Mouse (Mus musculus) forebrain, embryonic 16.5 days (tissue): Measurements from ENCODE around the gene Tmcc3. TPM values are rescaled to one million over a fixed set of nuclear protein-coding genes. Genes with fewer than 3 reads are reported as not detected.

Experiments
- ATAC-seq: fragments of 200-750 bp; cut with Nextera tagmentation; 2 replicates; pipeline ENCODE4 v1.8.0; 2017; ENCODE audit warnings: mild to moderate bottlenecking, moderate library complexity
- H3K27ac ChIP-seq: fragments of 300-500 bp; sonication (generic); 2 replicates; pipeline ENCODE4 v1.5.1; 2014; ENCODE audit warnings: low read length, control low read depth
- H3K27me3 ChIP-seq: fragments of 300-500 bp; sonication (generic); replicated peaks from 2 replicates; pipeline ENCODE4 v1.6.1; 2014; ENCODE audit warnings: low read length; ENCODE audit not compliant: control insufficient read depth, insufficient read depth
- H3K36me3 ChIP-seq: fragments of 300-500 bp; sonication (generic); 2 replicates; pipeline ENCODE4 v1.6.1; 2014; ENCODE audit not compliant: control insufficient read depth, insufficient read depth
- H3K4me1 ChIP-seq: fragments of 300-500 bp; sonication (generic); replicated peaks from 2 replicates; pipeline ENCODE4 v1.6.1; 2014; ENCODE audit warnings: low read length; ENCODE audit not compliant: control insufficient read depth, insufficient read depth
- H3K4me2 ChIP-seq: fragments of 300-500 bp; sonication (generic); 2 replicates; pipeline ENCODE4 v1.6.1; 2014; ENCODE audit warnings: mild to moderate bottlenecking, low read length, control low read depth
- H3K4me3 ChIP-seq: fragments of 300-500 bp; sonication (generic); replicated peaks from 2 replicates; pipeline ENCODE4 v1.5.1; 2014; ENCODE audit warnings: mild to moderate bottlenecking, low read length, control low read depth
- H3K9ac ChIP-seq: fragments of 300-500 bp; sonication (generic); replicated peaks from 2 replicates; pipeline ENCODE4 v1.6.1; 2014; ENCODE audit warnings: low read depth, low read length, control low read depth
- H3K9me3 ChIP-seq: fragments of 300-500 bp; sonication (generic); 2 replicates; pipeline ENCODE4 v1.6.1; 2016; ENCODE audit warnings: low read length; ENCODE audit not compliant: control insufficient read depth
- WGBS: fragments of 180-500 bp; shearing (Covaris S2); extraction: QIAGEN DNeasy Blood & Tissue Kit; methylation state at CpG from one replicate; pipeline ENCODE4 v1.1.7; 2014; 5-methylcytosine and 5-hydroxymethylcytosine counted together
- polyA plus RNA-seq: library from polyadenylated mRNA; unstranded; fragments of >200 nt; fragmentation: Nextera tagmentation; extraction: Ambion mirVana; gene quantifications from 2 replicates; pipeline ENCODE4 v1.2.1, GENCODE M21; 2015

Gene Tmcc3
- polyA plus RNA-seq, 1 experiment from 2014 or later = 6.8 TPM

GRCm38 (mm10) chr10:94462386-94463064, 150.8 kb downstream of the Tmcc3 start:
- no peak for ATAC-seq
- 75% methylated on average over 15 of the region's 15 CpGs for WGBS

GRCm38 (mm10) chr10:94463410-94463809, 151.7 kb downstream of the Tmcc3 start:
- Histone ChIP-seq H3K4me2 (no peak overlapping the region), H3K27ac (no peak overlapping the region), H3K27me3 (no peaks in the 10 kb centered on the region), H3K4me3 (no peak overlapping the region), H3K36me3 (no peaks in the 10 kb centered on the region), H3K9ac (no peak overlapping the region), H3K9me3 (no peaks in the 10 kb centered on the region), H3K4me1 (no peaks in the 10 kb centered on the region)
- no peak for ATAC-seq
- WGBS = 89% methylated on average over 2 of the region's 2 CpGs

More at GRCm38 (mm10) chr10:94462386-94463064, 150.8 kb downstream of the Tmcc3 start:
- H3K4me1 ChIP-seq = no peaks in the 10 kb centered on the region
- H3K27me3 ChIP-seq = no peaks in the 10 kb centered on the region
- H3K27ac ChIP-seq = no peak overlapping the region
- H3K36me3 ChIP-seq = no peaks in the 10 kb centered on the region
- no peak overlapping the region for H3K4me2 ChIP-seq
- no peaks in the 10 kb centered on the region for H3K9me3 ChIP-seq
- H3K9ac ChIP-seq = no peak overlapping the region
- no peak overlapping the region for H3K4me3 ChIP-seq

- Histone ChIP-seq H3K27ac (no peak overlapping the region), H3K4me3 (no peak overlapping the region), H3K27me3 (no peaks in the 10 kb centered on the region), H3K9me3 (no peaks in the 10 kb centered on the region), H3K4me2 (no peak overlapping the region), H3K4me1 (no peaks in the 10 kb centered on the region), H3K36me3 (no peaks in the 10 kb centered on the region), H3K9ac (no peak overlapping the region)
- WGBS = 82% methylated on average over 6 of the region's 6 CpGs
- no peak for ATAC-seq
Observed at GRCm38 (mm10) chr10:94465646-94466045, 153.9 kb downstream of the Tmcc3 start.

- Histone ChIP-seq H3K36me3 (no peaks in the 10 kb centered on the region), H3K27ac (no peak overlapping the region), H3K4me2 (no peak overlapping the region), H3K4me1 (no peaks in the 10 kb centered on the region), H3K9me3 (no peaks in the 10 kb centered on the region), H3K4me3 (no peak overlapping the region), H3K27me3 (no peaks in the 10 kb centered on the region), H3K9ac (no peak overlapping the region)
- WGBS = 77% methylated on average over 7 of the region's 7 CpGs
- no peak for ATAC-seq
Observed at GRCm38 (mm10) chr10:94466313-94466712, 154.6 kb downstream of the Tmcc3 start.

GRCm38 (mm10) chr10:94471487-94471886, 159.7 kb downstream of the Tmcc3 start:
- no peak overlapping the region for H3K4me3 ChIP-seq
- H3K36me3 ChIP-seq = no peaks in the 10 kb centered on the region
- H3K4me2 ChIP-seq = no peak overlapping the region
- no peak overlapping the region for H3K27ac ChIP-seq
- ATAC-seq = no peak
- H3K9ac ChIP-seq = no peak overlapping the region
- 71% methylated on average over 8 of the region's 8 CpGs for WGBS
- H3K4me1 ChIP-seq = no peaks in the 10 kb centered on the region
- H3K27me3 ChIP-seq = no peaks in the 10 kb centered on the region
- H3K9me3 ChIP-seq = no peaks in the 10 kb centered on the region

- Histone ChIP-seq H3K27ac (no peak overlapping the region), H3K9me3 (no peaks in the 10 kb centered on the region), H3K4me1 (no peaks in the 10 kb centered on the region), H3K4me3 (no peak overlapping the region), H3K36me3 (no peaks in the 10 kb centered on the region), H3K9ac (no peak overlapping the region), H3K27me3 (no peaks in the 10 kb centered on the region), H3K4me2 (no peak overlapping the region)
- WGBS = 76% methylated on average over 5 of the region's 5 CpGs
- ATAC-seq = no peak
Observed at GRCm38 (mm10) chr10:94473501-94473900, 161.8 kb downstream of the Tmcc3 start.

GRCm38 (mm10) chr10:94474185-94474584, 162.4 kb downstream of the Tmcc3 start:
- no peaks in the 10 kb centered on the region for H3K9me3 ChIP-seq
- H3K36me3 ChIP-seq = no peaks in the 10 kb centered on the region
- H3K4me2 ChIP-seq = no peak overlapping the region
- no peak overlapping the region for H3K27ac ChIP-seq
- no peak overlapping the region for H3K4me3 ChIP-seq
- no peak for ATAC-seq
- H3K4me1 ChIP-seq = no peaks in the 10 kb centered on the region
- 89% methylated on average over 5 of the region's 5 CpGs for WGBS
- H3K27me3 ChIP-seq = no peaks in the 10 kb centered on the region
- H3K9ac ChIP-seq = no peak overlapping the region

GRCm38 (mm10) chr10:94477366-94478225, 165.8 kb downstream of the Tmcc3 start:
- WGBS = 87% methylated on average over 13 of the region's 13 CpGs
- H3K4me1 ChIP-seq = no peaks in the 10 kb centered on the region
- no peak for ATAC-seq

GRCm38 (mm10) chr10:94479646-94480045, 167.9 kb downstream of the Tmcc3 start:
- Histone ChIP-seq H3K9ac (no peak overlapping the region), H3K36me3 (no peaks in the 10 kb centered on the region), H3K4me2 (no peak overlapping the region), H3K4me3 (no peak overlapping the region), H3K27ac (no peak overlapping the region), H3K4me1 (no peaks in the 10 kb centered on the region), H3K9me3 (peaks cover 3% of the 10 kb centered on the region; the same call in 1 of the 2 replicates), H3K27me3 (no peaks in the 10 kb centered on the region)
- ATAC-seq = no peak
- WGBS = 92% methylated on average over 13 of the region's 13 CpGs

More at GRCm38 (mm10) chr10:94477366-94478225, 165.8 kb downstream of the Tmcc3 start:
- Histone ChIP-seq H3K36me3 (no peaks in the 10 kb centered on the region), H3K4me2 (no peak overlapping the region), H3K9me3 (peaks cover 3% of the 10 kb centered on the region; the same call in 1 of the 2 replicates), H3K9ac (no peak overlapping the region), H3K27ac (no peak overlapping the region), H3K4me3 (no peak overlapping the region), H3K27me3 (no peaks in the 10 kb centered on the region)
